Mouse (Mus musculus): ENCODE measurements around the gene Lcn12.

The Lcn12 gene

DNA sequence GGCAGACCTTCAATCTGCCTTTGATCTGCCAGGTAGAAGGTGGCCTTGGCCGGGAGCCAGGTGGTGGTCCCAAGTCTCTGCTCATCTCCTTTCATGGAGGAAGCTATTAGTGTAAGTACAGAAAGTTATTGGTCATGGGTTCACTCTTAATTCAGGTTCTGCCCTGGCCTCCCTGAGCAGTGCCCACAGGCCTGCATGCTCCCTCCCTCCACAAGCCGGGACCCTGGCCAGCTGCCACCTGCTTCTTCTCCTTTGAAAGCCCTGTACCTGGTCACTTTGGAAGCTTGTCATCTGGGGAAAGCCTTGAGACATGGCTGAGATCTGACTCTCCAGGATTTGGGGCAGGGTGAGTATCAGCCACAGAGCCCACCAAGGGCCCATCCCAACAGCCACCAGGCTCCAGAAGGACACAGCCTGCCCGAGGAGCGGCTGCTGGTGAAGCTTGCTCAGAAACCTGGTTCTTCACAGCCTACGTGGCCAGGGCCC, at the start of gene Lcn12:
Lcn12 (minus strand) TSS at position 436 of the 486 bp plus-strand sequence.
- DNase-seq (ENCODE audit: low spot score): no peak

GRCm38 (mm10) chr2:25541644-25542367, 48.1 kb upstream of the Lcn12 start:
- DNase-seq (ENCODE audit: low spot score): no peak

GRCm38 (mm10) chr2:25540541-25540948, 46.8 kb upstream of the Lcn12 start:
- DNase-seq (ENCODE audit: low spot score): no peak

DNA sequence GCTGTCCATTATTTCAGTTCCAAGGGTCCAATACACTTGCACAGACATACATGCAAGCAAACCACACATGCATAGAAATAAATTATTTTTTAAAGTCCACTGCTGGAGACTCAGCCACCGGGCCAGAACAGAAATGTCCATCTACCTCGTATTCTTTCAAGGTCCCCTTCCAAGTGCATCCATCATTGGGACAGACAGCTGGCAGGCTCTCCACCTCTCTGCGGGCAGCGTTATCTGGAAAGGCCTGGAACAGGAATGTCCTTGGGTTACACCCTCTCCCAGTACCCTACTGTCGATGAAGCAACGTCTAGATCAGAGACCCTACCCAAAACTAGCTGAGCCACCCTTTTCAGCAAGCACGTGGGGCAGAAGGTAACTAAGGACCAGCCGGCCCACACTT, 42.8 kb upstream of the Lcn12 start:
- no peak for DNase-seq (ENCODE audit: low spot score)

DNA sequence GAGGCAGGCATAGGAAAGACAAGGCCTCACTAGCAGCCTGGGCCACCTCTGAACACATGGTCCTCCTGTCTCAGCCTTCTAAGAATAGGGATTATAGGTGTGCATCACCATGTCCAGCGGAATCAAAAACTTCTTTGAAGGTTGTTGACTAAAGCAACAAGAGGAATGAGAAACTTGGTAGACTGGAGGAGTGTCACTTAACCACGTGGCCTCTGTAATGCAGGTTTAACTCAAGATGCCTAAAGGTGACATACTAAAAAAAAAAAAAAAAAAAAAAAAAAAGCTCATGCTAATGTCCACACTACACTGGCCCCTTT, 41.1 kb upstream of the Lcn12 start:
- DNase-seq (ENCODE audit: low spot score): no peak

GRCm38 (mm10) chr2:25534178-25534865, 40.6 kb upstream of the Lcn12 start:
- peak; percentile 46 for DNase-seq (ENCODE audit: low spot score)

- DNase-seq (ENCODE audit: low spot score): no peak
These were observed 40.0 kb upstream of the Lcn12 start for GRCm38 (mm10) chr2:25533707-25534106.

- no peak for DNase-seq (ENCODE audit: low spot score)
These were observed 33.0 kb upstream of the Lcn12 start for GRCm38 (mm10) chr2:25526510-25527302.

- no peak for DNase-seq (ENCODE audit: low spot score)
These were observed 16.2 kb upstream of the Lcn12 start for GRCm38 (mm10) chr2:25509912-25510311.

GRCm38 (mm10) chr2:25506964-25507363, 13.3 kb upstream of the Lcn12 start:
- DNase-seq (ENCODE audit: low spot score): no peak

GRCm38 (mm10) chr2:25505860-25506259, 12.1 kb upstream of the Lcn12 start:
- no peak for DNase-seq (ENCODE audit: low spot score)

- DNase-seq (ENCODE audit: low spot score): no peak
These were observed 11.3 kb upstream of the Lcn12 start for GRCm38 (mm10) chr2:25505000-25505399.

DNA sequence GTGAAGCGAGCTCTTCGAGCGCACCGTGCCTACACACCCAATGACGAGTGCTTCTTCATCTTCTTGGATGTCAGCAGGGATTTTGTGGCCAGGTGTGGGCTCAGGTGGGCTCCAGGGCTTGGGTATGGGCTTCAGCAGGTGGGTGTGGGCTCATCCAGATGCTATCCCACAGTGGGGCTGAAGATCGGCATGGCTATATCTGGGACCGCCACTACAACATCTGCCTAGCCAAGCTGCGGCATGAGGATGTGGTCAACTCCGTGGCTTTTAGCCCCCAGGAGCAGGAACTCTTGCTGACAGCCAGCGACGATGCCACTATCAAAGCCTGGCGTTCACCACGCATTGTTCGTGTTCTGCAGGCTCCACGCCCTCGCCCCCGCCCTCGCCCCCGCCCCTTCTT, 10.8 kb upstream of the Lcn12 start:
- no peak for DNase-seq (ENCODE audit: low spot score)

- peak; percentile 85 for DNase-seq (ENCODE audit: low spot score)
These were observed 9.0 kb upstream of the Lcn12 start for GRCm38 (mm10) chr2:25502726-25503125.

DNA sequence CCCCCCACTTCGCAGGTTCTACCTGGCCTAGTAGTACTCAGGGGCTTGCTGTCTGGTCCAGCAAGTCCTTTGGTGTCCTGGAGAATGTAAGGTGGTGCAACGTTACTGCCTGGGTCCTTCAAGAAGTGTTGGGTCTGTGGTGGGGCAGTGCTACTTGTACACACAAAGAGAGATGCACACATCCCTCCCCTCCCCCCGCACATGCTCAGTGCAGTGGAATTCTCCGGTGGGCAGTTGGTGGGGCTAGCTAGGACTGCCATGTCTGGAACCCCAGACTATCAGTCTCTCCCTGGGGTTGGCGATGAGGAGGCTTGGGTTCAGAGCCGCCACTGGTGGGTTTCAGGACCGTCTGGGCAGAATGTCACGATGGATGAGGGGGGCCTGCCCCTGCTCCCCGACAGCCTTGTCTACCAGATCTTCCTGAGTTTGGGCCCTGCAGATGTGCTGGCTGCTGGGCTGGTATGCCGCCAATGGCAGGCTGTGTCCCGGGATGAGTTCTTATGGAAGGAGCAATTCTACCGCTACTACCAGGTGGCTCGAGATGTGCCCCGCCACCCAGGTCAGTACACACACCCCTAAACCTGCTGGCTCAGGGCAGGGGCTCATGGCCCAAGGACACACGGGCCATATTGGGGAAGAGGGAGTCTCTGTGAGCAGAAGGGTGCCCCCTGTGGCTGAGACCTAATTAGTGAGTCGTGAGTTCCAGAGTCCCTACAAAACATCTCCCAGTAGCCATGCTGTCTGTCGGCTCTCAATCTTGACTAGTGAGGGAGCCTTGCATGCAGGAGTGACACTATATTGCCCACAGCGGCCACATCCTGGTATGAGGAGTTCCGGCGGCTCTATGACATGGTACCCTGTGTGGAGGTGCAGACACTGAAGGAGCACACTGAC, 8.1 kb upstream of the Lcn12 start, which contains the start of gene C8g:
C8g (minus strand) TSS at position 127 of the 894 bp plus-strand sequence.
- DNase-seq (ENCODE audit: low spot score): no peak

DNA sequence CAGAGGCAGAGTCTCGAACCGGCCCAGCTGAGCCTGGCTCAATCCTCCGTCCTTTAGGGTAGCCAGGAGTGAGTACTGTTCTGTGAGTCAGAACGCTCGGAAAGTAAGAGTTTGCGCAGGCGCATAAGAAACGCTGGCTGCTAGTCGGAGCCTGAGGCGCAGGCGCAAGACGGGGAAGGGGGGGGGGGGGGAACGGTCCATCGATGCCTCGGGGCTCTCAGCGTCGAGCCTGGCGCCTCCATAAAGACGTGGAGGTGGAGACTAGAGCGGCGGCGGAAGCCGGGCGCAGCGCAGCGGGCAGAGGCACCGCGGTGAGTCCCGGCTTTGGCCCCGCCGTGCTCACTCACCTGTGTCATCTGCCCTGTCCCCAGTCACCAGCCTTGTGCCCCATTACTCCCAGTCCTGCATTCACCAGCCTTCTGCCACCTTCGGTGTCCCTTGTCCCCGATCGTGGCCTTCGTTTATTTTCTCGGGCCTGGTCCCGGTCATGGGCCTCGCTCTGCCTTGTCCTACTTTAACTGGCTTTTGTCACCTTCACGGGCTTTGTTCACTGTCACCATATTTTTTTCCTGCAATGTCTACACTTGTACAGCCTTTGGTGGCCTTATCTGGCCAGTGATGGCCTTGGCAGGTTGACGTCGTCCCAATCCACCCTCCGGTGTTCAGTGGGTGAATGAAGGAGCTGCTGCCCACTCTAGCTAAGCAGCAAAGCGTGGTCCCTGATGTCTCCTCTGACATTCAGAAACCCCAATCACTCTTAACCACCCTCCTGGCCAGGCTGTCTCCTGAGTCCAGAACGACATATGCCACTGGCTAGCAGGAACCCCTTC, 7.1 kb upstream of the Lcn12 start, which contains the start of gene Fbxw5:
Fbxw5 (plus strand) TSS at position 175 of the 830 bp plus-strand sequence.
- DNase-seq (ENCODE audit: low spot score): peak; percentile 92

- no peak for DNase-seq (ENCODE audit: low spot score)
These were observed 6.4 kb upstream of the Lcn12 start for GRCm38 (mm10) chr2:25500071-25500575.

GRCm38 (mm10) chr2:25498622-25499478, 5.1 kb upstream of the Lcn12 start:
- DNase-seq (ENCODE audit: low spot score): no peak

GRCm38 (mm10) chr2:25497846-25498575, 4.3 kb upstream of the Lcn12 start:
- no peak for DNase-seq (ENCODE audit: low spot score)

Data from c-Kit-positive CD71-positive TER-119-positive erythroid progenitor cells, embryonic 14.5 days (primary cell).